Mouse (Mus musculus): ENCODE measurements around the gene Med24.

GRCm38 (mm10) chr11:98768127-98769006 is 39.1 kb upstream of the Med24 start:
- TF ChIP-seq FLI1 (IDR thresholded peaks at IDR 0.05; ENCODE audit: low read length) (no peak), GATA1 (IDR thresholded peaks at IDR 0.05; ENCODE audit: borderline replicate concordance, low read length) (no peak)

All from megakaryocyte, embryonic 14.5 days (primary cell).